Mouse (Mus musculus): ENCODE measurements around the gene Nup62. TPM values are rescaled to one million over a fixed set of nuclear protein-coding genes. Genes with fewer than 3 reads are reported as not detected.

The Nup62 gene
- total RNA-seq, 2 experiments from 2014 or later, result 31.6 to 33.3 TPM

Small RNA genes within 50 kb of the gene (microRNA-seq; reads per million reads assigned to microRNA genes)
- gene Mir707, result 0 reads per million in 2 experiments

Other genes with a start within 250 kb of the Nup62 start
- under 1 TPM; 0.46 to 0.60 TPM for gene Napsa, start 243.7 kb upstream of the Nup62 start, total RNA-seq (2021)
- gene Kcnc3, start 225.4 kb upstream of the Nup62 start, total RNA-seq (2021), result 1 to 10 TPM; 1.3 to 1.5 TPM
- 10 to 100 TPM; 55.0 to 72.4 TPM for gene Myh14, start 145.2 kb upstream of the Nup62 start, total RNA-seq (2021)
- gene Izumo2, start 107.3 kb upstream of the Nup62 start, total RNA-seq (2021), result not detected
- gene Vrk3, start 67.7 kb upstream of the Nup62 start, total RNA-seq (2021), result 10 to 100 TPM; 25.4 to 28.1 TPM
- under 1 TPM; 0.14 to 0.15 TPM for gene Zfp473, start 65.0 kb upstream of the Nup62 start, total RNA-seq (2021)
- 1 to 10 TPM in 1 of 2 experiments, under 1 TPM in 1; 0.72 to 1.1 TPM for gene Il4i1, start 299 bp downstream of the Nup62 start, total RNA-seq (2021)
- gene Atf5, start 570 bp downstream of the Nup62 start, total RNA-seq (2021), result 10 to 100 TPM; 52.4 to 57.4 TPM
- 10 to 100 TPM; 61.1 to 63.3 TPM for gene Akt1s1, start 32.9 kb downstream of the Nup62 start, total RNA-seq (2021)
- 10 to 100 TPM; 41.0 to 42.8 TPM for gene Tbc1d17, start 33.0 kb downstream of the Nup62 start, total RNA-seq (2021)
- 10 to 100 TPM; 17.6 to 18.8 TPM for gene Pnkp, start 41.1 kb downstream of the Nup62 start, total RNA-seq (2021)
- gene Ptov1, start 53.7 kb downstream of the Nup62 start, total RNA-seq (2021), result 100 to 1,000 TPM; 149 to 160 TPM
- 10 to 100 TPM; 60.3 to 68.6 TPM for gene Med25, start 76.6 kb downstream of the Nup62 start, total RNA-seq (2021)
- gene Fuz, start 80.0 kb downstream of the Nup62 start, total RNA-seq (2021), result 10 to 100 TPM in 1 of 2 experiments, 1 to 10 TPM in 1; 9.0 to 18.1 TPM
- gene Ap2a1, start 113.4 kb downstream of the Nup62 start, total RNA-seq (2021), result 10 to 100 TPM; 74.5 to 82.2 TPM
- gene Tsks, start 127.1 kb downstream of the Nup62 start, total RNA-seq (2021), result not detected
- gene Cpt1c, start 158.8 kb downstream of the Nup62 start, total RNA-seq (2021), result 1 to 10 TPM; 3.1 to 3.5 TPM
- gene Prmt1, start 170.5 kb downstream of the Nup62 start, total RNA-seq (2021), result 100 to 1,000 TPM; 119 to 128 TPM
- gene Irf3, start 181.6 kb downstream of the Nup62 start, total RNA-seq (2021), result 10 to 100 TPM; 36.5 to 40.2 TPM
- 10 to 100 TPM; 10.4 to 12.3 TPM for gene Bcl2l12, start 182.6 kb downstream of the Nup62 start, total RNA-seq (2021)
- gene Scaf1, start 200.3 kb downstream of the Nup62 start, total RNA-seq (2021), result 10 to 100 TPM; 53.8 to 56.1 TPM
- 10 to 100 TPM; 60.7 to 62.8 TPM for gene Rras, start 201.9 kb downstream of the Nup62 start, total RNA-seq (2021)
- 10 to 100 TPM; 27.2 to 28.3 TPM for gene Prr12, start 236.8 kb downstream of the Nup62 start, total RNA-seq (2021)
- gene Nosip, start 246.3 kb downstream of the Nup62 start, total RNA-seq (2021), result 10 to 100 TPM; 27.7 to 33.7 TPM
- gene Prrg2, start 246.6 kb downstream of the Nup62 start, total RNA-seq (2021), result 10 to 100 TPM; 11.1 to 11.4 TPM